Mouse (Mus musculus): Measurements from ENCODE around the gene Ube2h. TPM values are rescaled to one million over a fixed set of nuclear protein-coding genes. Genes with fewer than 3 reads are reported as not detected.

Ube2h gene
- polyA plus RNA-seq, 1 experiment, result 58.7 TPM

DNA sequence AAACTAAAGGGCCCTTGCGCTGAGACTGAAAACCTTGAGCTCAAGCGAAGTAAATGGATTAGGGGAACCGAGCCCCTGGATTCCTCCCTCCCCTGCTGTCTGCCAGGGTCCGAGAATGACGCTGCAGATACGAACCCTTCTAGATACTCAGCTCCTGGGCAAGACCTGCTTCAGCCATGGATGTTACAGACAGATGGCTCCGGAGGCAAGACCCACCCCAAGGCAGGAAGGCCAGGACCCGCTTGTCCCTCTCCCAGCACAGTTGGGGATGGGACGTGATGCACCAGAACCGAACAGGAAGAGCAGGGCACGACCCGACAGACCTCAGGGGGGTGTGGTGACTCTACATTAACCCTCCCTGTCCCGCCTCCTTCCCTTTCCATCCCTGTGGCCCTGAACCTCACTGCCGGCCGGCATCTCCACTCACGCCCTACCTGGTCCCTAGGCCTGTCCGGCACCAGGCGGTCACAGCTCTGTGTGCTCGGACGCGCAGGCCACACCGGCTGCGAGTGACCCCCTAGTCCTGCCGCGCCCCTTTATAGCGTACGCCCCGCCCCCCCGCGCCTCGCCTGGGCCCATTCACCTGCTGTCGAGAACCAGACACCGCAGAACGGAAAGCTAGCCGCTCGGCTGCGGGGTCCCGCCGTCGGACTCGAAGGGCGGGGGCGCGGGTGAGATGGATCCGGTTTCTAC is 129.0 kb downstream of the Ube2h start:
- Histone ChIP-seq H3K4me3 (ENCODE audit: insufficient read depth, low read depth, low read length) (peak overlapping the region; percentile 12; the same call in 1 of the 2 replicates), H3K4me1 (ENCODE audit: control insufficient read depth, insufficient read depth, insufficient read length, low read length) (peaks cover 2% of the 10 kb centered on the region; the same call in 1 of the 2 replicates), H3K27ac (replicated peaks; ENCODE audit: low read depth, low read length) (no peak overlapping the region)

DNA sequence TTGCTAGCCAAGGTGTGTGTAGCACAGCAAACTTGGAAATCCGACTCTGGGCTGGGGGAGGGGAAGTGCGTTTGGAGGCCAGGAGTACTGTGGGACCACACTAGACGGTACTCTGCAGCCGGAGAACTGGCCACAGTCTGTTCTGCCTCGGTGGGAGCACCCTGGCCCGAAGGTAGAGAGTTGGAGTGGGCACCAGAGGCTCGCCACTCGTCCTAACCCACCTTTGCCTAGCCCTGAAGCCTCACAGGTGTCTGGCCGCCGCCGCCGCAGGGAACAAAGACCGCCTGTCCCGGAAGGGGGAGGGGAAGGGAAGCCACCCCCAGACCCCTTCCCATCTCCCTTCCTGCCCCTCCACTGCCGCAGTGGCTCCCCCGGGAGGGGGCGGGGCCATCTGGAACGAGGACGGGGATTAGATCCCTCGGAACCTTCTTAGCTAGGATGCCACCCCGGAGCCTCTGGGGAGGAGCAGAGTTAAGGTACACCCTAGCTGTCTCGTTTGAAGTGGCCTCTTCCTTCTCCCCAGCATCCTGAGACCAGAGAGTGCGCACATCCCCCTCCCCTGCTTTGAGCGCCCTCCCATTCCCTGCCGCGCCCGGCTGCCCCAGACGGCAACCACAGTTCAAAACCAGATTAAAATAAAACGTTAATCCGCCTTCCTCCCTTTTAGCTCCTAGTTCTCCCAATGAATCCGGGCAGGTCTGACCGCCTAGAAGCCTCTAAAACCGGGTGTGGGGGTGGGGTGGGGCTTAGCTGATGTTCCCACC is 129.7 kb downstream of the Ube2h start:
- H3K27ac ChIP-seq (replicated peaks; ENCODE audit: low read depth, low read length), result no peak overlapping the region
- peaks cover 2% of the 10 kb centered on the region; the same call in 1 of the 2 replicates for H3K4me1 ChIP-seq (ENCODE audit: control insufficient read depth, insufficient read depth, insufficient read length, low read length)
- 0 out of 2 replicates have a peak overlapping the region, but pooled peaks have one; percentile 39 for H3K4me3 ChIP-seq (ENCODE audit: insufficient read depth, low read depth, low read length)

DNA sequence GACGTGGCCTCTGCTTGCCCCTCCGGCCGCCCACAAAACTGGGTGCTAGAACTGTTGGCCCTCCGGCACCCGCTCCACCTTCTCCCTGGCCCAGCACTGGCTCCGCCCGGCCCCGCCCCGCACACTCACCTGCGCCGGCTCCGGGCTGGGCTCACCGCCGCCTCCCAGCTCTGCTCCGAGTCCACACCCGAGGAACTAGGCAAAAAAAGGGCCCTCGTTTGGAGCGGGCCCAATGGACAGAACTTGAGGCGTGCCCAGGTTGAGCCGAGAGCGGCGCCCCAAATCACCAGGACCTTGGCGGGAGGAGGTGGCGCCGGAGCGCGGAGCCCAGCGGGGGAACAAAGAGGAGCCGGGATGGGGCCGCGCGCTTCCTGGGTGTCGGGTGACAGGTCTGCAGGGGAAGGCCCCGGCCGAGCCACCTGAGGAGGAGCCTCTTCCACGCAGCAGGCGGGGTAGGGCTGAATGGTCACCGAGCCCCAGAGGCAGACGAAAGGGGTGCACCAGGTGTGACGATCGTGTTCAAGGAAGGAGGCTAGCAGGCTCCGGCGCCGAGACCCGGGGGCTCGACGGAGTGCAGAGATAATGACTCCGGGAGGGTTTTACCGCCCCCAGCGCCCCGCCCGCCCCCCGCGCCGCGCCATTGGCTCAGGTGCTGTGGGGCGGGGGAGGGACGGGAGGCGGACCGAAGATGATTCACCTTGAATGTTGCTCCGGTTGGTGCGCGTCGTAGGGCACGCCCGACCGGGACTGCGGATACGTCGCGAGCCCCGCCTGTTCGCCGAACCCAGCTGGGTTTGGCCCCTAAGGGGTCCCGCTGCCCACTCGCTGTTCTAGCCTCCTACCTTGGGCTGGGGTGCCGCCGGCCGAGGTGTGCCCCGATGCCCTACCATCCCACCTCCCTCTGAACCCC is 130.5 kb downstream of the Ube2h start:
- no peak overlapping the region for H3K27ac ChIP-seq (replicated peaks; ENCODE audit: low read depth, low read length)
- H3K4me1 ChIP-seq (ENCODE audit: control insufficient read depth, insufficient read depth, insufficient read length, low read length), result peaks cover 2% of the 10 kb centered on the region; the same call in 1 of the 2 replicates

DNA sequence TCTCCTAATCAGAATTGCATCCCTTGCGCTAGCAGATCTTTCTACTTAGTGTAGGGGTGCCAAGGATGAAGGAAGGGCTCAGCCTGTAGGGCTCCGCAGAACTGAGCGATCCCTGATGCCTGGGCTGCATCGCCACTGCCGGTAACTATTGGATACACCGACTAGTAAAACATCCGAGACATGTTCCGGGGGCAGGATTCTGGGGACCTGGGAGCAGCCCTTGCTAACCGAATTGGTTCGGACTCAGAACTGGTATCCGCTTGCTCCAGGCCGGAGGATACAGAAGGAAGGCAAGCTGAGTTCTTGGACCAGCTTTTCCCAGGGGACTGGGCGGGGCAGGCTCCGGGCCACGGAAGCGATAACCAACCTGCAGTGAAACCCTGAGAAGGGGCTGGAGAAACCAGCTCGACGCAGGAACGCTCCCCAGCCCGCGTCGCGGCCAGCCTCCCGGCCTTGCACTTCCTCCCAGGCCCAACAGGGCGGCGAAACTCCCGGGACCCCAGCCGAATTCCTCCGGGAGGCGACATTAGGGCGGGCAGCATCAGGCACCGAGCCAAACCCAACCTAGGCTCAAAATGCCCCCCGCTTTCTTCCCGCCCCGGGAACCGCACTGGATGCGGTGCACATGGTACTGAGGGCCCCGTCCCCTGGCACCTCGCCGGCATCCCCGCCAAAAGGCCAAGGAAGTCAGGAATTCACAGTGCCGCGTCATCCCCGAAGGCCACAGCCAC is 131.4 kb downstream of the Ube2h start:
- H3K27ac ChIP-seq (replicated peaks; ENCODE audit: low read depth, low read length), result no peak overlapping the region
- peaks cover 5% of the 10 kb centered on the region; the same call in 1 of the 2 replicates for H3K4me1 ChIP-seq (ENCODE audit: control insufficient read depth, insufficient read depth, insufficient read length, low read length)
- peak overlapping the region; percentile 39 for H3K4me3 ChIP-seq (ENCODE audit: insufficient read depth, low read depth, low read length)

More for the DNA sequence above, 130.5 kb downstream of the Ube2h start:
- peak overlapping the region; percentile 39 for H3K4me3 ChIP-seq (ENCODE audit: insufficient read depth, low read depth, low read length)

DNA sequence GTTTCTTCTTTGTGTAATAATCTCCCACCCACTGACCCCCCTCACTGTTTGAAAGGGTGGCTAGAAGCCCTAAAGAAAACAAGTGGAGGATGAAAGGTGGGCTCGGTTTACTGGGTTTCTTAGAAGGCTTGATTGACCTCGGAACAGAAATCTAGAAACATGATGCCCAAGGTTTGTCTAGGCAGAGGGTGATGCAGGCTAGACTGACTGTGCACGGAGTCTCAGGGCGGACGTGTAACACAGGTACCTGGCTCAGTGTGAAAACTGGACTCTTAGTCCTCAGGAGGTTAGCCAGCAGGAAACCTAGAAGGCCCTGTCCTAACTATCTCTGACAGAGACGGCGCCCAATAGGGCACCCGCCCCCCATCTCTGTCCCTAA is 131.9 kb downstream of the Ube2h start:
- Histone ChIP-seq H3K4me3 (ENCODE audit: insufficient read depth, low read depth, low read length) (no peak overlapping the region), H3K27ac (replicated peaks; ENCODE audit: low read depth, low read length) (no peak overlapping the region), H3K4me1 (ENCODE audit: control insufficient read depth, insufficient read depth, insufficient read length, low read length) (peaks cover 7% of the 10 kb centered on the region; the same call in 1 of the 2 replicates)

DNA sequence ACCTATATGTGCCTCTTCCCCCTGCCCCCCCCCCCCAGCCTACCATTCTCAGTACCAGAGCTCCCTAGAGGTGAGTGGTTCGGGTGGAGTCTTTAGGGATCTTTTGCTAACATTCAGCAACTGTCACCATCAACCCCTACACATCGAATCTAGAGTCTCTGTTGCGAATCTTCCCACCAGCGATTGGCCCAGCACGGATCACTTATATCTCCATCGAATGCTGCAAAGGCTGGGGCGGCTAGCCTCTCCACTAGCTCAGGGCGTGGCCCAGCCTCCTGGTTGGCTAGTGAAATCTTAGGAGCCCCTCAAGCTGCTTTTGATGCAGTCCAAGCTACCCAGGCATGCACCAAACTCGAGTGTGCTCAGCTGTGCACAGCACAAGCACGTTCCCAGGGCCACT is 132.4 kb downstream of the Ube2h start:
- Histone ChIP-seq H3K4me1 (ENCODE audit: control insufficient read depth, insufficient read depth, insufficient read length, low read length) (peaks cover 10% of the 10 kb centered on the region; the same call in 1 of the 2 replicates), H3K27ac (replicated peaks; ENCODE audit: low read depth, low read length) (no peak overlapping the region), H3K4me3 (ENCODE audit: insufficient read depth, low read depth, low read length) (no peak overlapping the region)

DNA sequence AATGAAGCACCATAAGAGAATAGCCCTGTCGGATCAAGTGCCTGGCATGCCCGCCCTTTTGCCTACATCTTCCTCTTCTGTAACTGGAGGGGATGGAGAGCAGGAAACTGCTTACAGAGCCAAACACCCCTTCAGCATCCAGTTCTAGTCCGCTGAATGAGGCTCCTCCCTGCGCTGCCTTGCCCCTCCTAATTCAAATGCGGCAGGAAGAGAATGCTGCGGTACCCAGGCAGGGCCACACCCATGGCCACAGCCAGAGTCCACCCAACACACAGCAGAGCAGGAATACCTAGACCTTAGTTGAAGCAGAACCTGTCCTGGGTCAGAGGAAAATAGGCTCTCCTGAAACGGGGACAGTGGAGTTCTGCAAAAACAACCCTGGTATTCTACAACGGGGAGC is 133.1 kb downstream of the Ube2h start:
- Histone ChIP-seq H3K27ac (replicated peaks; ENCODE audit: low read depth, low read length) (no peak overlapping the region), H3K4me3 (ENCODE audit: insufficient read depth, low read depth, low read length) (no peak overlapping the region), H3K4me1 (ENCODE audit: control insufficient read depth, insufficient read depth, insufficient read length, low read length) (peaks cover 11% of the 10 kb centered on the region; the same call in 1 of the 2 replicates)

DNA sequence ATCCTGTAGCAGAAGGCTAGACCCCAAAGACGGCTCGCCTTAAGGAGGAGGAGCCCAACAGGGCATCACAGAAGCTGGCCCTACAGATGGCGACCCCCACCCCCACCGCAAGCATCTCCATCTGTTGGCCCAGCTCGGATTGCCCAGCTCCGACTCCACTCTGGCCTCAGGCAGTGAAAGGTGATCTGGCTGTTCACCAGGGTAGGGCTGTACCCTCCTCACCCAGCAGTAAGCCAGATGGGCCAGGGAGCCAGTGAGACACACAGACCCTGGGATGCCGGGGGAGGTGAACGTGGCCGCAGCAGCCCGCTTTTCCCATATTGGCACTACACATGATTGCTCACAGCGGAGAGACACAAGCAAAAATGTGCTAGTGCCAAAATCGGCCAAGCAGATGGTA is 135.2 kb downstream of the Ube2h start:
- H3K4me3 ChIP-seq (ENCODE audit: insufficient read depth, low read depth, low read length), result no peak overlapping the region
- H3K27ac ChIP-seq (replicated peaks; ENCODE audit: low read depth, low read length), result no peak overlapping the region
- peaks cover 10% of the 10 kb centered on the region; the same call in 1 of the 2 replicates for H3K4me1 ChIP-seq (ENCODE audit: control insufficient read depth, insufficient read depth, insufficient read length, low read length)

DNA sequence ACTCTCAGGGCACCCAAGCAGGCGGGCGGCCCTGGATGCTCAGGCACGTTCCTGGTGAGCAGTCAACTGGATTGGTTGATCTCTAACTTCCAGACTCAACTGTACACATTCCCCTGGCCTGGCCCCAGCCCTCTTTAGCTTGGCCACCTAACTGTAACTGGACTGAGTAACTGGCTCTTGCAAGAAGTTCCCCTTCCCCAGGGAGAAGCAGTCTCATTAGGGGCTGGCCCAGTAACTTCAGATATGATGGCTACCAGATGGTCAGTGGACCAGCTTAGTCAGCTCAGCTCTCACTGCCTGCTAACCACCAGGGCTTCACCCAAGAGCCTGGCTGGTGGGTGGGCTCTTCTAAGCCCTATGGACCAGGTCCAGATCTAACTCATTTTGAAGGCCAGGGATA is 136.1 kb downstream of the Ube2h start:
- H3K4me1 ChIP-seq (ENCODE audit: control insufficient read depth, insufficient read depth, insufficient read length, low read length), result peaks cover 9% of the 10 kb centered on the region; the same call in 1 of the 2 replicates
- H3K27ac ChIP-seq (replicated peaks; ENCODE audit: low read depth, low read length), result no peak overlapping the region
- no peak overlapping the region for H3K4me3 ChIP-seq (ENCODE audit: insufficient read depth, low read depth, low read length)

DNA sequence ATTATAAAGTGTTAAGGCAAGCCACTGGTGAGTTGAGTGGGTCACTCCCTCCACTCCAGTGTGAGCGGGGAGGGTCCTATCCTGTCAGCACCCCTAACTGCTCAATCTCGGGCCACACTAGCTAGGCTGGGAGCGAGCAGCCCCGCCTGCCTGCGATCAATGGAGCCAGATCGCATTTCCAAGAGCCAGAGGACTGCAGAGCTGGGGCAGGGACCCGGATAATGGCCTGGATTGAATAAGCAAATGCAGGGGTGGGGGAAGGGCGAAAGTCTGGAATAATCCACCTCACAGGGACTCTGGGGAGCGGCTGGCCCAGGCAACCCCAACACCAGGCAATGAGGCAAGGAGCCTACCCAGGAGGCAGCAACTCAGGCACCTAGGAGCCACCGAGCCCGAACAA is 137.1 kb downstream of the Ube2h start:
- peaks cover 9% of the 10 kb centered on the region; the same call in 1 of the 2 replicates for H3K4me1 ChIP-seq (ENCODE audit: control insufficient read depth, insufficient read depth, insufficient read length, low read length)
- H3K27ac ChIP-seq (replicated peaks; ENCODE audit: low read depth, low read length), result no peak overlapping the region

DNA sequence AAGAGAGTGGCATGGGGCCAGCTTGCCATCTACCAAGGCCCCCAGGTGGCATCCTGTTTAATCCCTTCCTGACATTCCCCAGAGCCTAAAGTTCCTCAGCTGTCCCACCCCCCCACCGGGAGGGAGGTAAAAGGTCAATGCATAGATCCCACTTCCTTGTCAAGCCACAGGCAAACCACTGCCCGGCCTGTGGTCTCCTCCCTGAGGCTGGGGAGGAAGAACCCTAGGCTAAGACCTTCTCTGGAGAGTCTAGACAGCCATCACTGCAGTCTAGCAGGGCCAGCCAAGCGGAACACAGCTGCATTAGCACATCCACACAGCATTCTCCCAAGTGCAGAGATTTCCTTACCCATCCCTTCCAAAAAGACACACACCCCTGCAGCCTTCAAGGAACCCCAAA is 138.0 kb downstream of the Ube2h start:
- no peak overlapping the region for H3K27ac ChIP-seq (replicated peaks; ENCODE audit: low read depth, low read length)
- peaks cover 9% of the 10 kb centered on the region; the same call in 1 of the 2 replicates for H3K4me1 ChIP-seq (ENCODE audit: control insufficient read depth, insufficient read depth, insufficient read length, low read length)
- no peak overlapping the region for H3K4me3 ChIP-seq (ENCODE audit: insufficient read depth, low read depth, low read length)

More for the DNA sequence above, 137.1 kb downstream of the Ube2h start:
- H3K4me3 ChIP-seq (ENCODE audit: insufficient read depth, low read depth, low read length), result no peak overlapping the region

DNA sequence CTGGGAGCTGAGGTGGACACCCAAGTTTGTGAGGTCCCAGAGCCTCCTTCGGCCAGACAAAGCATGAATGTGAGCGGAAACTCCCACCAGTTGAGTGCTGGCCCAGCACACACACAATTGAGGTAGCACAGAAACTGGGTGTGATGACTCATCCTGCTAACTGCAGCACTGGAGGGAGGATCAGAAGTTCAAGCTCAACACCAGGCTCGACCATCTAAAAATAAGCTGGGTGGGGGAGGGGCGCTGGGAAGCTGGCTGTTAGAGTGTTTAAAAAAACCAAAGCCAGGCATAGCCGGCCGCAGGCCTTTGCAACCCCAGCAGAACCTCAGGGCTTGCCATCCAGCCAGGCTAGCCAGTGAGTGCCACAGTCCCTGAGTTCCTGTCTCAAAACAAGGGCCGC is 142.2 kb downstream of the Ube2h start:
- Histone ChIP-seq H3K4me3 (ENCODE audit: insufficient read depth, low read depth, low read length) (no peak overlapping the region), H3K27ac (replicated peaks; ENCODE audit: low read depth, low read length) (no peak overlapping the region), H3K4me1 (ENCODE audit: control insufficient read depth, insufficient read depth, insufficient read length, low read length) (peaks cover 3% of the 10 kb centered on the region; the same call in 1 of the 2 replicates)

DNA sequence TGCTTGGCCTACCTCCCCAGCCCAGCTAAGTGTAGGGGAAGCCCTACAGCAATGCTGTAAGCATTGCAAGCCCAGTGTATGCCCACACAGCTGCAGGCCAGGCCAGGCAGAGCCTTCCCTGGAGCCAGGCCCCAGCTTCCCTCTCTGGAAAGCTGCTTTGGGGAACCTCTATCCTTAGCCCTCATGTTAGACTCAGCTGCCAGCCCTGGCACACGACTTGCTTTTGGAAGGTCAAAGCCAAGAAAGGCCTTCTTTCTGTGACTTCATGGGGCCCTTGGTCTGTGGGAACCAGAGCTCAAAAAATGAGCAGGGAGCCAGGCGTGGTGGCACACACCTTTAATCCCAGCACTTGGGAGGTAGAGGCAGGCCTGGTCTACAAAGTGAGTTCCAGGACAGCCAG is 142.7 kb downstream of the Ube2h start:
- Histone ChIP-seq H3K4me1 (ENCODE audit: control insufficient read depth, insufficient read depth, insufficient read length, low read length) (no peaks in the 10 kb centered on the region), H3K27ac (replicated peaks; ENCODE audit: low read depth, low read length) (no peak overlapping the region), H3K4me3 (ENCODE audit: insufficient read depth, low read depth, low read length) (no peak overlapping the region)
